Mouse (Mus musculus) adrenal gland, postnatal 36 days (tissue): ENCODE measurements around the gene Hic2. TPM values are rescaled to one million over a fixed set of nuclear protein-coding genes. Genes with fewer than 3 reads are reported as not detected.
"Not testable (repeated sequence)": the region's sequence is repeated elsewhere in the genome, so short reads cannot be mapped to it uniquely, and the experiment has no call there.

Experiments
- DNase-seq, 2 experiments: peaks; one replicate each; pipeline ENCODE4 v3.0.0; 2021; ENCODE audit warnings: mixed read lengths in 1 of 2
- long read RNA-seq, 2 experiments: library from polyadenylated mRNA; stranded (forward); transcript quantifications; one replicate each; pipeline ENCODE4 v2.0.0; 2021; ENCODE audit warnings: borderline sequencing depth in 2 of 2
- total RNA-seq, 2 experiments: library from RNA; stranded (reverse); gene quantifications; 2 replicates each; pipeline ENCODE4 v1.2.3; 2021

Gene Hic2
- total RNA-seq = 1 to 10 TPM; 2.9 to 3.1 TPM
- long read RNA-seq, experiment 1 = 0 reads
- long read RNA-seq, experiment 2 = 0 reads

GRCm38 (mm10) chr16:17232794-17233701, at the start of gene Hic2:
TSS of gene Hic2 (plus strand) at chr16:17233572.
- DNase-seq = peak; percentile 97 to 99

- DNase-seq = no peak
Measured at GRCm38 (mm10) chr16:17185475-17185874, 47.9 kb upstream of the Hic2 start.

GRCm38 (mm10) chr16:17193823-17194222, 39.5 kb upstream of the Hic2 start:
- DNase-seq = no peak

- DNase-seq = no peak
Measured at GRCm38 (mm10) chr16:17200121-17200952, 33.0 kb upstream of the Hic2 start.

GRCm38 (mm10) chr16:17200953-17201707, 32.2 kb upstream of the Hic2 start:
- peak; percentile 86 to 90 for DNase-seq

GRCm38 (mm10) chr16:17201977-17202376, 31.4 kb upstream of the Hic2 start:
- DNase-seq = no peak

GRCm38 (mm10) chr16:17202549-17202948, 30.8 kb upstream of the Hic2 start, which contains the start of gene Ube2l3:
TSS of gene Ube2l3 (minus strand) at chr16:17202649.
- DNase-seq = no peak

GRCm38 (mm10) chr16:17204990-17205389, 28.4 kb upstream of the Hic2 start:
- peak in 1 of 2 experiments; percentile 44 for DNase-seq

- DNase-seq = peak; percentile 88 to 92
Measured at GRCm38 (mm10) chr16:17208389-17209361, 24.7 kb upstream of the Hic2 start, which contains the start of gene Rimbp3. TSS of gene Rimbp3 (plus strand) at chr16:17208603.

GRCm38 (mm10) chr16:17209404-17209960, 23.9 kb upstream of the Hic2 start:
- peak in 1 of 2 experiments; percentile 28 for DNase-seq

GRCm38 (mm10) chr16:17209981-17210838, 23.2 kb upstream of the Hic2 start:
- DNase-seq = peak; percentile 92 to 93

GRCm38 (mm10) chr16:17216934-17217633, 16.3 kb upstream of the Hic2 start:
- DNase-seq = no peak

GRCm38 (mm10) chr16:17220127-17220733, 13.1 kb upstream of the Hic2 start:
- DNase-seq = no peak

- peak; percentile 96 to 97 for DNase-seq
Measured at GRCm38 (mm10) chr16:17222197-17222596, 11.2 kb upstream of the Hic2 start.

GRCm38 (mm10) chr16:17225584-17225983, 7.8 kb upstream of the Hic2 start:
- no peak for DNase-seq

GRCm38 (mm10) chr16:17226496-17226895, 6.9 kb upstream of the Hic2 start:
- DNase-seq = no peak

GRCm38 (mm10) chr16:17231523-17231922, 1.8 kb upstream of the Hic2 start:
- DNase-seq = not testable (repeated sequence)
